Mouse (Mus musculus) intestine, embryonic 15.5 days (tissue): ENCODE data around the gene Heg1. TPM values are rescaled to one million over a fixed set of nuclear protein-coding genes. Genes with fewer than 3 reads are reported as not detected.

ENCODE experiments used
- ATAC-seq: fragments of 200-750 bp; cut with Nextera tagmentation; 2 replicates; pipeline ENCODE4 v1.8.0; 2017; ENCODE audit warnings: moderate TSS enrichment, moderate library complexity
- H3K27ac ChIP-seq: fragments of 300-500 bp; sonication (generic); 2 replicates; pipeline ENCODE4 v1.5.1; 2015; ENCODE audit warnings: mild to moderate bottlenecking, inconsistent platforms
- H3K27me3 ChIP-seq: fragments of 300-500 bp; sonication (generic); replicated peaks from 2 replicates; pipeline ENCODE4 v1.6.1; 2015; ENCODE audit warnings: inconsistent platforms
- H3K36me3 ChIP-seq: fragments of 300-500 bp; sonication (generic); 2 replicates; pipeline ENCODE4 v1.6.1; 2015; ENCODE audit warnings: inconsistent platforms
- H3K4me1 ChIP-seq: fragments of 300-500 bp; sonication (generic); replicated peaks from 2 replicates; pipeline ENCODE4 v1.6.1; 2015; ENCODE audit warnings: inconsistent platforms
- H3K4me2 ChIP-seq: fragments of 300-500 bp; sonication (generic); replicated peaks from 2 replicates; pipeline ENCODE4 v1.6.1; 2015; ENCODE audit warnings: mild to moderate bottlenecking, inconsistent platforms
- H3K4me3 ChIP-seq: fragments of 300-500 bp; sonication (generic); replicated peaks from 2 replicates; pipeline ENCODE4 v1.5.1; 2015; ENCODE audit warnings: inconsistent platforms
- H3K9ac ChIP-seq: fragments of 300-500 bp; sonication (generic); 2 replicates; pipeline ENCODE4 v1.6.1; 2015; ENCODE audit warnings: inconsistent platforms
- H3K9me3 ChIP-seq: fragments of 300-500 bp; sonication (generic); 2 replicates; pipeline ENCODE4 v1.6.1; 2016; ENCODE audit warnings: inconsistent platforms
- WGBS: fragments of 180-500 bp; shearing (Covaris S2); methylation state at CpG from one replicate; pipeline ENCODE4 v1.1.7; 2015; 5-methylcytosine and 5-hydroxymethylcytosine counted together
- polyA plus RNA-seq: library from polyadenylated mRNA; unstranded; fragments of >200 nt; fragmentation: Nextera tagmentation; extraction: Ambion mirVana; gene quantifications from 2 replicates; pipeline ENCODE4 v1.2.1, GENCODE M21; 2015

Heg1 gene
- polyA plus RNA-seq, 1 experiment from 2014 or later, result 21.2 TPM

DNA sequence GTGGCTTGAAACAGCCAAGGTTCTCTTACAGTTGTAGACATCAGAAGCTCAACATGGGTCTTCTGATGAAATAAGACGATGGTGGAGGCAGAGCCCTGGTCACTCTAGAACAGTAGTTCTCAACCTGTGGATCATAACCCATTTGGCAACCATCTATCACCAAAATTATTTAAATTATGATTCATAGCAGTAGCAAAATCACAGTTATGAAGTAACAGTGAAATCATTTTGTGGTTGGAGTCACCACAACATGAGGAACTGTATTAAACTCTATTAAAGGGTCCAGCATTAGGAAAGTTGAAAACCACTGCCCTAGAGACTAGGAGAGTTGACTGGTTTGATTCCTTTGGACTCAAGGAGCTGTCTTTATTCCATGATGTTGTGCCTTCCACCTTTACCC, 15.1 kb upstream of the Heg1 start:
- WGBS, result 86% methylated on average over 1 of the region's 1 CpGs
- Histone ChIP-seq H3K4me2 (no peak overlapping the region), H3K4me1 (peaks cover 7% of the 10 kb centered on the region; the same call in 1 of the 2 replicates), H3K4me3 (no peak overlapping the region), H3K27me3 (no peaks in the 10 kb centered on the region), H3K36me3 (no peaks in the 10 kb centered on the region), H3K9me3 (no peaks in the 10 kb centered on the region), H3K9ac (no peak overlapping the region), H3K27ac (no peak overlapping the region)
- no peak for ATAC-seq

DNA sequence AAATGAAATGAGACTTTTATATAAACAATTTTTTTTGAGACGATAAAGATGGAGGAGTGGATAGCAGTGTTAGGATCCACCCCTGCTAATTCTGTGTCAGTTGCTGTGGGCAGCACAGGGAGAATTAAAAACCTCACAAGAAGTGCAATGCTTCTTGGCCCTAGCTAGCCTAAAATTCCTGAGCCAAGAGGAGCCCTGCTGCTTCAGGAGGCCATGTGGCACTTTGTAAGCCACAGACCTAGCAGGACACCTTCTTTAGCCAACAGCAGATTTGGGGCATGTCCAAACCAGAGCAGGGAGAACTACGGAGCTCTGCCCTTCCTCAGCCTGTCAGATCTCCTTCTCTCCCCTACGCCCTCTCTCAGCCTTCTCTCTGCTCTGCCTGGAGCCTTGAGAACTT, 13.8 kb upstream of the Heg1 start:
- ATAC-seq, result no peak
- H3K27me3 ChIP-seq, result no peaks in the 10 kb centered on the region

DNA sequence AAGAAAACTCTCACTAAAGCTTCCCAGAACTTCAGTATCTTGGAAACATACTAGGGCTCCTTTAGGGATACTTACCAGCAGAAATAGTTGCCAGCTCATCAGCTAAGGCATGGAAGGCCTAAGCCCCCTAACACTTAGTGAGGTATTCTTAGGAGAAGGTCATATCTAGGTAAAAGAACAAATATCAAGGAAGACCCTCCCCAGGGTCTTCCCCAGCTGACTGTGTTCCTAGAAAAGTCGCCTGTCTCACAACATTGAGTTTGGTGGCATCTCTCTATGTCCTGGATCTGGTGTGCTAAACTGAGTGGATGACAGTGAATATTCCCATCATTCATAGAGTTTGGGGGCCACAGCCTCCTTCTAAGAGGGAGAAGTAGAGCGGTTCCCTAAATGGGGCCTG, 13.2 kb upstream of the Heg1 start:
- Histone ChIP-seq H3K4me1 (peaks cover 12% of the 10 kb centered on the region; the same call in 1 of the 2 replicates), H3K4me3 (no peak overlapping the region), H3K27ac (peak overlapping the region; percentile 59; the same call in 1 of the 2 replicates), H3K9me3 (no peaks in the 10 kb centered on the region), H3K27me3 (no peaks in the 10 kb centered on the region), H3K36me3 (no peaks in the 10 kb centered on the region), H3K9ac (no peak overlapping the region), H3K4me2 (no peak overlapping the region)
- no peak for ATAC-seq
- WGBS, result 89% methylated on average over 2 of the region's 2 CpGs

More for the DNA sequence above, 13.8 kb upstream of the Heg1 start:
- Histone ChIP-seq H3K4me1 (peaks cover 10% of the 10 kb centered on the region; the same call in 1 of the 2 replicates), H3K4me3 (no peak overlapping the region), H3K9me3 (no peaks in the 10 kb centered on the region), H3K27ac (peak overlapping the region; percentile 59), H3K4me2 (no peak overlapping the region), H3K36me3 (no peaks in the 10 kb centered on the region), H3K9ac (no peak overlapping the region)
- WGBS, result 48% methylated on average over 3 of the region's 3 CpGs

DNA sequence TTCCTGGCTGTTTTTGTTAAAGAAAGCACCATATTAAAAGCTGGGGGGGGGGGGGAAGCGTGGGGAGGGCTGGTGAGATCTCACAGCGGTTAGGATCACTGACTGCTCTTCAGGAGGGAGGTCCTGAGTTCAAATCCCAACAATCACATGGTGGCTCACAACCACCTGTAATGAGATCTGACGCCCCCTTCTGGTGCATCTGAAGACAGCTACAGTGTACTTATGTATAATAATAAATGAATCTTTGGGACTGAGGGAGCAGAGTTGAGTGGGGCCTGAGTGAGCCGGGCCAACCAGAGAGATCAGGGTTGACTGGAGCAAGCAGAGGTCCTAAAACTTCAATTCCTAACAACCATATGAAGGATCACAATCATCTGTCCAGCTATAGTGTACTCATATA, 12.0 kb upstream of the Heg1 start:
- 90% methylated on average over 3 of the region's 4 CpGs for WGBS

DNA sequence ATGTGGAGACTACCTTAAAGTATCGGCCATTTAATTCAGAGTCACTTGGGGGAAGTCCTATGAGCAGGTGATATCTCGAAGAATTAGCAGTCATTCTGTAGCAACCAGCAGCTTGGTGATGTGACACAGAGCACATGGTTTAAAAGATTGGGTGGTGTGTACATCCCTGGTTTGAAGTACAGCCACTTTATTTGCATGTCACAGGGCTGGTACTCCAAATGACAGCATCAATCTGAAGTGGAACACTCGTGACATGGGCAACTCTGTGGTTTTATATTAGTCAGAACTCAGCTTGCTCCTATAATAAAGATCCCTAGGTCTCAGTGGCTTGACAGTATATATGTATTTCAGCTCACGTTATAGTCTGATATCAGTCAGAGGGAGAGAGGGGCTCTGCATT, 11.5 kb upstream of the Heg1 start:
- ATAC-seq, result no peak
- Histone ChIP-seq H3K4me1 (peaks cover 12% of the 10 kb centered on the region), H3K36me3 (no peaks in the 10 kb centered on the region), H3K9me3 (no peaks in the 10 kb centered on the region), H3K27me3 (no peaks in the 10 kb centered on the region), H3K9ac (no peak overlapping the region), H3K4me3 (no peak overlapping the region), H3K4me2 (no peak overlapping the region), H3K27ac (no peak overlapping the region)
- 90% methylated on average over 4 of the region's 4 CpGs for WGBS

More for the DNA sequence above, 12.0 kb upstream of the Heg1 start:
- no peak for ATAC-seq
- Histone ChIP-seq H3K4me3 (no peak overlapping the region), H3K4me1 (peaks cover 12% of the 10 kb centered on the region), H3K4me2 (no peak overlapping the region), H3K36me3 (no peaks in the 10 kb centered on the region), H3K9me3 (no peaks in the 10 kb centered on the region), H3K27me3 (no peaks in the 10 kb centered on the region), H3K27ac (no peak overlapping the region), H3K9ac (no peak overlapping the region)

DNA sequence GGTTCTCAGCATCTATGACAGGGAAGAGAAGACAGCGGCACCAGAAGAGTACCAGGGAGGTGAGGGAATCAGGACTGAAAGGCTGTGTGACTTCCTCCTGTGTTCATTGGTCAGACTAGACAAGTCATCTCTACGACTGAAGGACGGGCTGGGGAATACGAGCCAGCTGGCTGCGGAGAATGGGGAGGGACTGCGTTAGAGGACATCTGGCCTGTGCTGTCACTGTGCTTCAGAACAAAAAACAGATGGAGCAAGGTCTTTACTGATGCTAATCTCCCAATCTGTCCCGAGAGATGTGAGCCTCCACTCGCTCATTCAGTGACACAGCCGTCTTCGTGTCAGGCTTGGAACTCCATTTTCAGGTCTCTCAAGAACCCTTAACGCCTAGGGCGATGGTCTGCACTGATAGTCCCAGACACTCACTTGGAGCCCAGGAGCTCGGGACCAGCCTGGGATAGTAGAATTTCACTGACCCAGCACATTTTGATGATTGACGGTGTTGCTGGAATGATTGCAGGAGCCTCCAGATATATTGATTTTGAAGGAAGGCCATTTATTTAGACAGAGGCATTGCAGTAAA, 10.6 kb upstream of the Heg1 start:
- Histone ChIP-seq H3K9ac (no peak overlapping the region), H3K27me3 (no peaks in the 10 kb centered on the region), H3K4me2 (no peak overlapping the region), H3K4me1 (peaks cover 12% of the 10 kb centered on the region), H3K9me3 (no peaks in the 10 kb centered on the region), H3K36me3 (no peaks in the 10 kb centered on the region), H3K27ac (no peak overlapping the region), H3K4me3 (no peak overlapping the region)
- WGBS, result 51% methylated on average over 14 of the region's 14 CpGs
- ATAC-seq, result peak; percentile 65

DNA sequence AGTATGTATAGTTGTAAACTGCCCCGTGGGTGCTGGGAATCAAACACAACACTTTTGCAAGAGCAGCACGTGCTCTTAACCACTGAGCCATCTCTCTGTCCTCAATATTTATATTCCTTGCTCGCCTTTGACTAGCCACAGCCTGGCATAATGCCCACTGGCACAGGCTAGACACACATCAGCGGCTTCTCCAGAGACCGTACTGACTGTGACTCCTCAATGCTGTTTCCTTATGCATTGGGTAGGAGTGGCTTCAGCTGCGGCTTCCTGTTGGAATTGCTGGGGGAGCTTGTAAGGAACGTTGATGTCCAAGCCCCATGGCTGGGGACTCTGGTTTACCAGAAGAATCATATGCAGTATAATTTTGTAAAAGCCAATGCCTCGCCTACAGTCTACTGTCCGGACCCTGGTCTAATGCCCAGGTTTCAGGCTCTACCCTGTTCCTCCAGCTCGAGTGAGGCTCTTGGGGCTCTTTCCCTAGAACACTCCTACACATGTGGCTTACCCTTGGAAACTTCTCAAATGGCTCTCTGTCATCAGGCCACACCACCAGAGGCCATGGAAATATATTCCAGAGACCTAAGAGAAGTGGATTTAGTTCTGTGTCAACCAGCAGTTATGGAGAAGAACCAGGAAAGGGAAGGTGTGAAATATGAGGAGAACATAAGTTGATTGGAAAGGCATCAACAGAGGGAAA, 8.9 kb upstream of the Heg1 start:
- Histone ChIP-seq H3K9ac (no peak overlapping the region), H3K36me3 (no peaks in the 10 kb centered on the region), H3K27ac (no peak overlapping the region), H3K4me1 (peaks cover 14% of the 10 kb centered on the region), H3K27me3 (no peaks in the 10 kb centered on the region), H3K4me3 (no peak overlapping the region), H3K4me2 (no peak overlapping the region), H3K9me3 (no peaks in the 10 kb centered on the region)
- WGBS, result 84% methylated on average over 10 of the region's 10 CpGs
- ATAC-seq, result no peak

DNA sequence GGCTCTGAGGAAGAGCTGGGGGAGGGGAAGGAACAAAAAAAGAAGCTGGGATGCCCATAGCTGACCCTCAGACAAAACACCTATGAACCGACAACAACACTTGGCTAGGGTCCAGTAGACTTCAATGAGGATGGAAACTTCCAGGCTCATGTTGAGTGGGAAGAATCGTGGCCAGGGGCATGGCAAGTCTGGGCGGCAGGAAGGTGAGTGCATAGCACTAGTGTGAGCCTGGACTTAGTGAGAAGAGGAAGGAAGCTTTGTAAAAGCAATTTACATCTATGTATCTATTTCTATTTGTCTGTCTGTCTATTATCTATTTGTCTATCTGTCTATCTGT, 8.4 kb upstream of the Heg1 start:
- no peaks in the 10 kb centered on the region for H3K36me3 ChIP-seq
- no peak overlapping the region for H3K4me3 ChIP-seq
- no peak overlapping the region for H3K27ac ChIP-seq
- 87% methylated on average over 3 of the region's 3 CpGs for WGBS
- no peak for ATAC-seq
- H3K4me2 ChIP-seq, result no peak overlapping the region
- no peaks in the 10 kb centered on the region for H3K9me3 ChIP-seq
- no peak overlapping the region for H3K9ac ChIP-seq
- no peaks in the 10 kb centered on the region for H3K27me3 ChIP-seq
- peaks cover 14% of the 10 kb centered on the region for H3K4me1 ChIP-seq

DNA sequence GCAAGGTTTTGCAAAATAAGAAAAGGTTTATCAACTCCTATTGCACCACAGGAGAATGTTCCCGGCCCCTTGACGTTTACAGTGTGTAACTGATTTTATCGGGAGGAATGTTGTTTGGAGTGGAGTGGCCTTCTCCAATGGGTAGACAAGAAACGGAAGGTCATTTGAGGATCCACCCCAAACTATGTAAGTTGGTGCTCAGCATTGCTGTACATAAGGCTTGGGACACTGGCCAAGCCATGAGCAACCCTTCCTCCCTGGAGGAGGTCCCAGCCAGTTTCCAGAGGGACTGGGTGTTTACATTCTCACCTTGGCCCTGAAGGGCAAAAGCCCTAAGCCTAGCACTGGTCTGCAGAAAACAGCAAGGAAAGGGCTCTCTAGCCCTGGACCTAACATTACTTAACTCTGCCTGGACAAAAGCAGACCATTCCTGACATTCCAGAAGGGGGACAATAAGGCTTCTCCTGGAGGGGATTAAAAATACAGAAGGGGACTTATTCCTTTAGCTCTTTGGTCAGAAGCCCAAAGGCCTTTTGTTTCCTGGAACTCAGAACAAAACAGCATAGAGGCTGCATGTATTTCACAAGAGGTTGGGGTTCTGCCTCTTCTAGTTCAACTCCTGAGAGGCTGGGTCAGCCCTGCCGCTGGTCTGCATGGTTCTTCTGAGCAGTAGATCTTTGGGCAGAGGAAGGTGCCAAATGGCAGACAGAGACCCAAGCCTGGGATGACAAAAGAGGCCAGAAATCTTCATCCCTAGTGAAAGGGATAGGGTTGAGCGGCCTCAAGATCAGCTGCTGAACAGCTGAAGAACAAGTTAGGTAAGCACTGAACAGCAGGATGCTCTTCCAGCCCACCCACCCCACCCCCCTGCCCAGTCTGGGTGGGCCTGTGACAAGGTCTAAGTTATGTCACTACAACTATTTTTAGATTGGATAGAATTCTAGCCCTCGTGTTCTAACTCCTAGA, 7.5 kb upstream of the Heg1 start:
- ATAC-seq, result no peak
- Histone ChIP-seq H3K27me3 (no peaks in the 10 kb centered on the region), H3K27ac (no peak overlapping the region), H3K9me3 (no peaks in the 10 kb centered on the region), H3K4me2 (no peak overlapping the region), H3K4me1 (peaks cover 14% of the 10 kb centered on the region), H3K4me3 (no peak overlapping the region), H3K9ac (no peak overlapping the region), H3K36me3 (no peaks in the 10 kb centered on the region)
- 52% methylated on average over 7 of the region's 7 CpGs for WGBS

DNA sequence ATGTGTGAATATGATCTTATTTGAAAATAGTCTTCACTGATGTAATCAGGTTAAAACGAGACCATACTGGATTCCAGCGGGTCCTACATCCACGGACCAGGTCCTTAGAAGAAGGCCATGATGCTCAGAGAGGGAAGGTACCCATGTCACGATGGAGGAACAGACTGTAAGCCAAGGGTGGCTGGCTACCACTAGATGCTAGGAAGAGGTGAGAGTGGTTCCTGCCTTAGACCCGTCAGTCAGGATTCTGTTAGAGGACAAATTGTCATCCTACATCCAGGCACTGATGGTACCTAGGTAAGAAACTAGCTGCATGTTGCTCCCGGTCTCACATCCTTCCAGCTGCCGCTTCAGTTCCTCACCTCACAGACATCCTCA, 6.9 kb upstream of the Heg1 start:
- no peak overlapping the region for H3K9ac ChIP-seq
- H3K4me1 ChIP-seq, result peaks cover 14% of the 10 kb centered on the region
- no peaks in the 10 kb centered on the region for H3K9me3 ChIP-seq
- no peak overlapping the region for H3K27ac ChIP-seq
- WGBS, result 91% methylated on average over 7 of the region's 7 CpGs
- no peaks in the 10 kb centered on the region for H3K27me3 ChIP-seq
- H3K4me2 ChIP-seq, result no peak overlapping the region
- ATAC-seq, result no peak
- H3K36me3 ChIP-seq, result no peaks in the 10 kb centered on the region
- no peak overlapping the region for H3K4me3 ChIP-seq

DNA sequence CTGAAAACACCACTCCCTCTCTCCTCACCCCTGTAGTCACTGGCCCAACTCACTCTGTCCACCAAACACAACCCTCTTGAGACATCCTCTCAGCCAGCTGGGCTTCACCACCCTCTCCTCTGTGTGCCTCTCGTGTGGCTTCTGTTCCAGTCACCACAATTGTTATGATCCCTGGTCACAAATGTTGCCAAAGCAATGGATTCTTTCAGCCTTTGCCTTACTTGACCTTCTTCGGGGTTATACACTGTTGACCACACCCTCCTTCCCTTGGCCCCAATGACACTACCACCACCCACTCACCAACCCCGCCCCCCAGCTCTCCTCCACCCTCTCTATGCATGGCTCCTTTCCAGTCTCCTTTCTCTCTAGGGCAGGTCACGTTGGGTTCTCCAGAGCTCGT, 6.3 kb upstream of the Heg1 start:
- Histone ChIP-seq H3K4me1 (peaks cover 14% of the 10 kb centered on the region), H3K36me3 (no peaks in the 10 kb centered on the region), H3K4me3 (no peak overlapping the region), H3K9ac (no peak overlapping the region), H3K27me3 (no peaks in the 10 kb centered on the region), H3K27ac (no peak overlapping the region), H3K9me3 (no peaks in the 10 kb centered on the region), H3K4me2 (no peak overlapping the region)
- no peak for ATAC-seq
- WGBS, result 88% methylated on average over 5 of the region's 5 CpGs

DNA sequence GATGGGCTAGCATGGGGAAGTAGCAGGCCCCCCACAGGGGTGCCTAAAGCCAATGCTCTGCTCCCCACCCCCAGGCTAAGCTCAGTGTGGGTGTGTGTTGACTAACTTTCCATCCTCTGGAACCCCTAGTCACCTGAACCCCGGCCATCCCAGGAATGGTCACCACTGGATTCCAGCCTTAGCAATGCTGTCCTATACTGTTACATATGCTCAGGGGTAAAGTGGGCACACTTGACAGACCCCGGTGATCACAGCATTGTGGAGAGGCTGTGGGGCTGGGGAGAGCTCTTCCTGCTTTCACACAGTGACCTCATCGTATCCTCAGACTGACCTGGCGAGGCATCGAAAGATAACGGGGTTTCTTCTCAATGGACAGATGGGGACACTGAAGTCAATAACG, 3.9 kb upstream of the Heg1 start:
- no peak overlapping the region for H3K4me3 ChIP-seq
- ATAC-seq, result no peak
- no peaks in the 10 kb centered on the region for H3K9me3 ChIP-seq
- 84% methylated on average over 7 of the region's 7 CpGs for WGBS
- no peaks in the 10 kb centered on the region for H3K27me3 ChIP-seq
- no peak overlapping the region for H3K9ac ChIP-seq
- H3K4me1 ChIP-seq, result peaks cover 7% of the 10 kb centered on the region; the same call in 1 of the 2 replicates
- no peak overlapping the region for H3K27ac ChIP-seq
- no peaks in the 10 kb centered on the region for H3K36me3 ChIP-seq
- no peak overlapping the region for H3K4me2 ChIP-seq
